Mouse (Mus musculus): ENCODE measurements at regions not wholly inside any gene's neighbourhood (a gene's known extent, or its start where the extent isn't known, plus 50 kb on each side); places are given as distances from the start of the nearest gene placed in this dataset.

- intact Hi-C loops (cut with DNase I) = no loop called here
These were observed 187.5 kb upstream of the Fat4 start for GRCm38 (mm10) chr3:38699206-38699605.

DNA sequence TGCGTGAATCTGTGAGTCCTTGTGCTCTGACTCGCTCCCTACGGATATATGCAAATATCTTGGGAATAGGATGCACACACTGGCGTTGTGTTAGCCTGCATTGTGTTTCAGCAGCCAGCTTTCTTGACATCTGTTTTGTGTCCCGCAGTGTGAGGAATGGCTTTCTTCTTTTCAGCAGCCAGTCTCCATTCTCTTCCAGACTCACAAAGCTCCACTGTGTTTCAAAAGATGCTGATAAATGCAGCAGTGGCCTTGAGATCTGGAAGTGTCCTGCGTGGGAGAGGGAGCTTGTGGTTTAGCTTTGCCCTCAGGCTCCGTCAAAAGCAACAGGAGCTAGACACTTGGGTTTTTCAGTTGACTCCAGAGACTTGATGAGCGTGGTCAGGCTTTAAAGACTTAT lies 188.9 kb upstream of the Fat4 start:
- DNase-seq (ENCODE audit: low spot score in 2 of 2) = no peak
- intact Hi-C loops (cut with DNase I) = no loop called here

More at GRCm38 (mm10) chr3:38699206-38699605, 187.5 kb upstream of the Fat4 start:
- DNase-seq (ENCODE audit: low spot score in 2 of 2) = no peak

GRCm38 (mm10) chr3:38697349-38697748 lies 189.4 kb upstream of the Fat4 start:
- no peak for DNase-seq (ENCODE audit: low spot score in 2 of 2)
- intact Hi-C loops (cut with DNase I) = no loop called here

DNA sequence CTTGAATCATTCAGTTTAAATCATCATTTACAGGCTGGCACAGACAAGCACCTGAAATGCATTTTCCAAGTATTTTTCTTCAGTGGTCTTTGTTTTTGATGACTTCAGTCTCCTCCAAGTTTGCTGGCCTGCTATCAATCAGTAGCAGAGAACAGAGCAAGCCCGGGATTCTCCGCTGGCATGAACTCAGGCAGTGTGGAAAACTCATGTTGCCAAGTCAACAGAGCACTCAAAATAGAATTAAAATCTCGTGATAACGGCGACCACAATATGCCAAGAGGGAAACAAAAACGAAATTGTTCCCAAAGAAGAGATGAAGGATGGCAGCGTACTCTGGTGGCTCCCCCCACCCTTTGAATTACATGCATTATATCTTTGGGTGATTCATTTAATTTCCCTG lies 190.9 kb upstream of the Fat4 start:
- intact Hi-C loops (cut with DNase I) = no loop called here
- no peak for DNase-seq (ENCODE audit: low spot score in 2 of 2)

GRCm38 (mm10) chr3:38692768-38693167 lies 194.0 kb upstream of the Fat4 start:
- intact Hi-C loops (cut with DNase I) = no loop called here
- DNase-seq (ENCODE audit: low spot score in 2 of 2) = no peak

DNA sequence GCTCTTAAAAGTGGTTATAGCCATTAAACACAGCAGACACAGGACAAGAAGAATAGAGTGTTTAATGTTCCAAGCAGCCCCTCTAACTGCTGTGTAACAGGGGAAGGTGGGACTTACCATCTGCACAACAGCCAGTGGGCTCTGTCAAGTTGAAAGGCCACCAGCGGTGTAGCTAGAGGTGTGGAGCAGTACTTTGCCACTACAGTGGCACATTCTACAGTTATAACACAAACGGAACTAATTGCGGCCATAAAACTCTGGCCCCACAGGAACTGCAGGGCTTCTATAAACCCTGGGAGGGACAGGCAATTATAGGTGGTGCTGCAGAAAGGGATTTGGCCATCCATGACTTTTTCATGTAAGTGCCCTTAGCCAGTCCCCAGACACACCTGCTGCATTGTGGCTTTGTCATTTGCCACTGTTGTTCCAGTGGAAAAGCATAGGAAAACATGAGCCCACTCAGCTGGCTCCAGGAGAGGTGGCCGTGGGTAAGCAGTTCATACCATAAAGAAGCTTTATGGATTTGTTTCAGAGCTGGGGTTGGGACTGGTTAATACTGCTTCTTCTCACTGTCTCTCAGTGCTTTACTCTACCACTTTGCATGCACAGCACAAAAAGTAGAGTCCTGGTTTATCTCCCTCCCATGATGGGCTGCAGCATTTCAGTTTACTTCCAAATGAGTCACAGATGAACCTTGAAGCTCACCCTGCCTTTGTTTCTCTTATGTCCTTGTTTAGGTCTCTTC lies 199.8 kb upstream of the Ankrd50 start:
- no peak for DNase-seq (ENCODE audit: low spot score in 2 of 2)
- intact Hi-C loops (cut with DNase I) = no loop called here

DNA sequence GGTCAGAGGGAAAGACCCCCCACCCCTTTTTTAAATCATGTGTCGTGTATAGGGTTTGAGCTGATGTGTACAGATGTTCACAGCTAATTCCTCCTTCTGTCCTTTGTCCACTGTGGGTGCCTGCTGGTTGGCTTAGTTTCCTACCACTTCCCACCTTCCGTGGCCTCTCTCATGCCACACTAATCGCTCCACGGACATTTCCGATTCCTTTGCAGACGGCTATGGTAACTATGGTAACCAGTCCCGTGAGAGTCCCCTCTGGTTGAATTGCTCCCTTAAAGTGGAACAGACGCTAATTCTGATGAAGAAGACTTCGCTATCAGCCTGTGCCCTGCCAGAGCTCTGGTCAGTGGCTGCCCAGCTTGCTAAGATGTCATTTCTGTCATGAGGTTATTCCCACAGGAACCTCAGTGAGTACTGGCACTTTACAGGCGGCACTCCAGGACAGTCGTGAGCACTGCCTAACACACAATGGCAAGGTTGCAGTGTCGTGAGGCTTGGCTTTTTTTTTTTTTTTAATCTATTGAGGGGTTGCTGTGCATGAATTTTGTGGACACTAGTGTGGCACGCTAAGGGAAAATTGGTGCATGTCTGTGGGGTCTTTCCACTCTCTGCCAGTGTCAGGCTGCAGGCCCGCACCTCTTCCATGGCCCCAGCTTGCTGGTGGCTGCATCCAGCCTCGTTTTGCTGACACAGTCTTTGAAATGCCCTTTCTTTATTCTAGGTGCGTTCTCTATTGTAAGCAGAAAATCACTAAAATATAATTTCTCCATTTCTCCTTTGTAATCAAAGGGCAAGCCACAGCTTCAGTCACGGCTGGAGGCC lies 179.2 kb upstream of the Ankrd50 start:
- DNase-seq (ENCODE audit: low spot score in 2 of 2) = no peak
- intact Hi-C loops (cut with DNase I) = no loop called here

GRCm38 (mm10) chr3:38663023-38663422 lies 178.4 kb upstream of the Ankrd50 start:
- DNase-seq (ENCODE audit: low spot score in 2 of 2) = no peak
- intact Hi-C loops (cut with DNase I) = no loop called here

DNA sequence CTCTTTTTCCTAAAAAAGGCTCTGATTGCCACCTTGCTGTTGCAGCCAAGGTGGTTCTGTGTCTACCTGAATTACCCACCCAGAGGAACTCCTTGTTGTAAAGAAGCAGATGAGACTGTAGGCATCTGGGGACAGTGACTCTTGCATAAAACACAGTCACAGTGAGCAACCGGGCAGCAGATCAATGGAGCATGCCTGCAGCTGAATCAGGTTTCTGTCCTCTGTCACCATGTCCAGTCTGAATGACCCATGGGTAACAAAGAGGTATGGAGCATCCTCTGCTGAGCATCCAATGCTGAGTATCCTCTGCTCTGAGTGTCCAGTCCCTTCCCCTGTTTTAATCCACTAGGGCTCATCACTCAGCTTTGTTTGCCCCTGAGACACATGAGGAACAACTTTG lies 172.1 kb upstream of the Ankrd50 start:
- DNase-seq (ENCODE audit: low spot score in 2 of 2) = no peak
- intact Hi-C loops (cut with DNase I) = no loop called here

DNA sequence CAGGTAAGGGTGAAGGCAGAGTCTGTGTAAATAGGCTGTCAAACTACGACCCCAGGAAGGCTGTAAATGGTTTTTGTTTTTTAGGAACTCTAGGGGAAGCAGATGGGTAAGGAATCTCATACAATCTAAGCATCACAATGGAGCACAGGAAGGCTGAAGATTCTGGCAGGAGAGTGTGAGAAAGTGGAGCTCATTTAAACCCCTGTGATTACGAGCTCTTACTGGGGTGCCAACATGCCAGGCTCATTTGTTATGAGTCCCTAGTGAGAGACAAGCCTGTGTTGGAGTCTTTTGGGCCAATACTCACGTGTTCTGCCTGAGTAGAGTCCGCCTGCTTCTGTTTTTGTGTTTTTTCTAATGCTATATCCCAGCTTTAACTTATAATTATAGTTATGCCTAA lies 169.3 kb upstream of the Ankrd50 start:
- DNase-seq (ENCODE audit: low spot score in 2 of 2) = no peak
- intact Hi-C loops (cut with DNase I) = no loop called here

GRCm38 (mm10) chr3:38652985-38653685 lies 168.5 kb upstream of the Ankrd50 start:
- DNase-seq (ENCODE audit: low spot score in 2 of 2) = no peak
- intact Hi-C loops (cut with DNase I) = no loop called here

- intact Hi-C loops (cut with DNase I) = no loop called here
- no peak for DNase-seq (ENCODE audit: low spot score in 2 of 2)
These were observed 165.5 kb upstream of the Ankrd50 start for GRCm38 (mm10) chr3:38650176-38650575.

- intact Hi-C loops (cut with DNase I) = no loop called here
- DNase-seq (ENCODE audit: low spot score in 2 of 2) = no peak
These were observed 164.0 kb upstream of the Ankrd50 start for GRCm38 (mm10) chr3:38648633-38649032.

DNA sequence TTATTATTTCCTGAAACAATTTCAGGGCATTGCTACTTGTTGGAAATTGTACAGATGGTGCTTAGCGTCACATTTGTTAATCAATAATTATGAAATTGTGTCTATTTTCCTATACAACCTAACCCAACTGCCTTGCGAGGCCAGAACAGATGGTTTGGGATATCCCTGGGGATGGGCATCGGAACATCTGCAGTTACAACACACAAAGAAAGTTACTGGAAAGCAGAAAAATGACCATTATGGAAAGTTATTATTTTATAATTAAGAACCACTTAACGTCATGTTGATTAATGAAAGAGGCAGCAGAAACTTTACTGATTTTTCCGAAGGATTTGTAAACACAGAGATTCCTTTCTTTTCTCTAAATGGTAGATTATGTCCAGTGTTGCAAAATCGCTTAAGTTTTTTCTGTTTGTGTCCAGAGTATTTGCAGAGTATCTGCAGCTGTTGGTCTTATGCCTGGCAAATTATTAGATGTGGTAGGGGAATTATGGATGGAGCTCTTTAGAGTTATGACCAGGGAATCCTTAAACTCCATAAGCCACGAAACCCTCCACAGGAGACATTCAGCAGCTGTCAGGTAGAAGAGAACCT lies 163.2 kb upstream of the Ankrd50 start:
- no peak for DNase-seq (ENCODE audit: low spot score in 2 of 2)

GRCm38 (mm10) chr3:38641733-38642132 lies 157.1 kb upstream of the Ankrd50 start:
- intact Hi-C loops (cut with DNase I) = no loop called here
- DNase-seq (ENCODE audit: low spot score in 2 of 2) = no peak

More for the DNA sequence above, 163.2 kb upstream of the Ankrd50 start:
- intact Hi-C loops (cut with DNase I) = no loop called here

DNA sequence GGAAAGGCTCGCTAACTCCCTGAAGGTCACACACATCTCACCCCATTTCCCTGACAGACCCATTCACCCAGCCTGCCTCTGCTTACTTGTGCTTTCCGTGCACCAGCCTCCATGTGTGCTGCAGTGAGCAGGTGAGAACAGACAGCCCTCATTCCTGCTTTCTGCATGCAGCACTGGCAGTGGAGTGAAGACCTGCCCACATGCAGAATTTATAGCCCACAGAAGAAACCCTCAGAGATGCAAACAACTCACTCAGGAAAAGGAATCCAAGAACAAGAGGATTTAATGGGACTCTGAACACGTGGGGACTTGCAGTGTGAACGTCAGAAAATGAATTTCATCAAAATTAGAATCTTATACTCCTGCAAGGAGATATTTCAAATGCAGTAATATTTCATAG lies 152.2 kb upstream of the Ankrd50 start:
- no peak for DNase-seq (ENCODE audit: low spot score in 2 of 2)
- intact Hi-C loops (cut with DNase I) = no loop called here

DNA sequence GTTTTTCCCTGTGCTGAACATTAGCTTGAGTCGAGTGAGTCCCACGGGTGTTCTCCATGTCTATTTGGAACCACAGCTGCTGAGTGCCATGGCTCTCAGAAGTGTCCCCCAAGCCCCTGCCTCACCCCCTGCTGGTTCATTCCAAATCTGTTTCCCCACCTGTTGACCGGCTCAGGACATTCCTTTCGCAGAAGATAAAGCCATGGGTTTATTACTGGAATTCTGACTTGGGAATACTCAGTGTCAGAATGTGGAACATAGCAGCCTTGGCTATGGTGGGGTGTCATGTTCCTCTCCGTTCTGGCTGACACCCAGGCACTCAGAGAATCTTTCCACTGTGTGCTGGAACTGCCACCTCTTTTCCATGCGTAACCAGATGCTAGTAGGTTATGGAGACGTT lies 148.7 kb upstream of the Ankrd50 start:
- no peak for DNase-seq (ENCODE audit: low spot score in 2 of 2)

GRCm38 (mm10) chr3:38625575-38626184 lies 141.0 kb upstream of the Ankrd50 start:
- intact Hi-C loops (cut with DNase I) = no loop called here

More for the DNA sequence above, 148.7 kb upstream of the Ankrd50 start:
- intact Hi-C loops (cut with DNase I) = no loop called here

DNA sequence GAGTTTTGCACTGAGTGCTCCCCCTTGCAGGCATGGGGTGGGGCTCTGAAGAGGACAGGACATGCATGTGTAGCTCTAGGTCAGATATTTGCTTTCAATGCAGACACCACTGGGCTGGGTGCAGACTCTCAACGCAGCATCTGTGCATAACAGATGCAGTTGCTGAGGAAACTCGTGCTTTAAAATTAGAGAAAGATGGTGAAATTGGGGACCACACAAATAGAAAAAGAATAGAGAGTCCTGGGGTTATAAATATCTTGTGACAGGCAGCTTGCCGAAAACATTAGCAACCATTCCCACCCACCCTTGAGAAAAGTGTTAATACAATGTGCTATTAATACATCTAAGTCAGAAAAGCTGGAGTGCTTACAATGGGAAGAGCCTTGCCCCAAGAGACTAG lies 133.3 kb upstream of the Ankrd50 start:
- intact Hi-C loops (cut with DNase I) = loop anchor here (5.0 kb wide), 1 partner anchor 136 kb away; the partner anchor contains the start of gene Ankrd50
- no peak for DNase-seq (ENCODE audit: low spot score in 2 of 2)

More at GRCm38 (mm10) chr3:38625575-38626184, 141.0 kb upstream of the Ankrd50 start:
- no peak for DNase-seq (ENCODE audit: low spot score in 2 of 2)

All from left cerebral cortex, postnatal 36 days (tissue).